8 mouse cellular contexts compared by ENCODE assay signal in genomic region chr17:87044364-87044763, GRCm38 (mm10). TPM values are rescaled to one million over a fixed set of nuclear protein-coding genes. Genes with fewer than 3 reads are reported as not detected.
A peak's percentile ranks its signal among the peaks of the same experiment; 100 is the strongest.
DNase-seq lines count a peak whose midpoint lies in the region; ATAC-seq and TF ChIP-seq lines count a peak whose summit lies in the region.

No protein-coding gene starts in this region.

- POLR2A ChIA-PET in Patski (lab: Charles Lee), result no interaction called here

- CTCF ChIA-PET in Patski (lab: Charles Lee), result interaction anchor here (0.6 to 2.6 kb wide), 44 partner anchors 8 to 724 kb away, joined by 3 to 18 read pairs (median 4); partner anchors contain the start of genes Cript, Pigf and Rhoq

- H3K36me3 ChIP-seq in hindbrain, embryonic 16.5 days (ENCODE audit: control insufficient read depth, insufficient read depth, low read length), result no peaks in the 10 kb centered on the region

- H3K27me3 ChIP-seq in Patski, result no peaks in the 10 kb centered on the region
- H3K27me3 ChIP-seq in hindbrain, embryonic 16.5 days (replicated peaks; ENCODE audit: control insufficient read depth, insufficient read depth, low read length), result no peaks in the 10 kb centered on the region

- peak; percentile 47 for DNase-seq in Patski (ENCODE audit: low read depth, low spot score)
- peak; percentile 97 to 99 for DNase-seq in cerebellum, postnatal 10 days
- peak; percentile 72 to 86 for DNase-seq in frontal cortex, postnatal 14 days (ENCODE audit: low spot score in 2 of 2)
- DNase-seq in left cerebral cortex, adult 11 months (ENCODE audit: low spot score), result peak; percentile 87
- DNase-seq in lung, postnatal 36 days, result peak; percentile 97
- DNase-seq in retina, postnatal 1 day, result peak; percentile 93
- DNase-seq in thymus, postnatal 4 days, result peak; percentile 96

- TF ChIP-seq CTCF in Patski (IDR thresholded peaks at IDR 0.05), result peak; percentile 100

- H3K4me1 ChIP-seq in hindbrain, embryonic 16.5 days (ENCODE audit: control insufficient read depth, insufficient read depth, low read depth, low read length), result no peaks in the 10 kb centered on the region

- H3K9me3 ChIP-seq in hindbrain, embryonic 16.5 days (ENCODE audit: control insufficient read depth, low read length), result no peaks in the 10 kb centered on the region

- no peak overlapping the region for H3K9ac ChIP-seq in hindbrain, embryonic 16.5 days (ENCODE audit: low read depth, low read length)

- H3K4me3 ChIP-seq in hindbrain, embryonic 16.5 days (ENCODE audit: low read length), result no peak overlapping the region

- H3K27ac ChIP-seq in hindbrain, embryonic 16.5 days (ENCODE audit: low read depth, low read length), result no peak overlapping the region

- WGBS in hindbrain, embryonic 16.5 days, result 1% methylated on average over 15 of the region's 15 CpGs

- no peak overlapping the region for H3K4me2 ChIP-seq in hindbrain, embryonic 16.5 days (ENCODE audit: low read length)

- in situ Hi-C loops in Patski (cut with MboI; ENCODE audit: low pct_unique_long_range_greater_than_20kb), result loop anchor here (5.0 kb wide), 2 partner anchors 127 to 208 kb away; partner anchors contain the start of gene Tmem247

- ATAC-seq in Patski, result peak; percentile 81
- ATAC-seq in hindbrain, embryonic 16.5 days, result peak; percentile 85

RNA-seq across cellular contexts. Expression of gene Cript, which starts 19.0 kb away (rescaled TPM):
- polyA plus RNA-seq in Patski (2021), result 67.3 TPM
- polyA plus RNA-seq in hindbrain, embryonic 16.5 days (2015; fragmentation: Nextera tagmentation; extraction: Ambion mirVana), result 182 and 203 TPM in 2 replicates

RNA-seq across cellular contexts. Expression of gene Pigf, which starts 19.2 kb away (rescaled TPM):
- polyA plus RNA-seq in Patski (2021), result 31.9 TPM
- 34.2 and 35.3 TPM in 2 replicates for polyA plus RNA-seq in hindbrain, embryonic 16.5 days (2015; fragmentation: Nextera tagmentation; extraction: Ambion mirVana)

Comparison
In these comparisons a context has a peak if more than half of its experiments do, and no peak if none do; other contexts are left out.
1. DNase-seq: peak in every context shown above with its lines; median percentile 98 in cerebellum, postnatal 10 days; 97 in lung, postnatal 36 days; 96 in thymus, postnatal 4 days; 93 in retina, postnatal 1 day; 87 in left cerebral cortex, adult 11 months; 79 in frontal cortex, postnatal 14 days; 47 in Patski.